Mouse (Mus musculus): Measurements from ENCODE around the gene Trpv2.

DNA sequence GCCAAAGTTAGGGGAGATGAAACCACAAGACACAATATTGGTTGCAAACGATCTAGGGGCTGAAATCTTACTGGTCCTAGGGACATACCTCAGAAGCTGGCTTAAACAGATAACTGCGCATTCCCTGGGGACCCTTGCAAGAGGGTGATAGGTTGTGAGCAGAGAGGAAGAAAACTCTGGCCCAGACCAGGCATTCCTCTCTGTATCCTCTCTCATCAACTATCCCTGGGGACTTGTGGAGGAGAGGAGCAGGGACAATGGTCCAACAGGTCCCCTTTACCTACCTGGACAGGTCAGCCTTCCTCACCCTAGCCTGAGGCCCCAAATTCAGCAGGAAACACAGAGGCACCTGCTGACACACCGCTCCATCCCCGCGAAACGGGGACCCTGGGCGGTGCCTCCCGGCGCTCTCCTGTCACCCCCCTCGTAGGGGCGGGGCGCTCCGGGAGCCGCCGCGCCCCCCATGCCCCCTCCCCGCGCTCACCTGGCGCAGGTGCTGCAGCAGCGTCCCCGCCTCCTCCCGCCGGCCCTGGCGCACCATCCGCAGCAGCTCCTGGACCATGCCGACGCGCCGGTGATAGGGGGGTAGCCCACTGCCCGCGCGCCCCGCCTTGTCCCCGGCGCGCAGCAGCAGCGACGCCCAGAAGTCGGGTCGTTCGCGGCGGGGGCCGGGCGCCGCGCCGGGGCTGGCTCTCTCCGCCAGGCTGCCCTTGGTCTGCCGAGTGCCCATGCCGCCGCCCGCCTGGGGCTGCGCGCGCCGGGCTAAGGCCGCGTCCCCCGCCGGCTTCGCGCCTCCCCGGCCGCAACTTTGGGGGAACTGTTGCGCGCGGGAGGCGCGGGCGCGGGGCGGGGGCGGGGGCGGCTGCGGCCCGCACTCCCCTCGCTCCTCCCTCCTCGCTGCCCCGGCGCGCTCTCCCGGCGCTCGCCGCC lies 73.6 kb downstream of the Trpv2 start, which contains the start of gene Lrrc75a:
- TF ChIP-seq CTCF (IDR thresholded peaks at IDR 0.05 in 2 of 3, conservative IDR thresholded peaks at IDR 0.05 in 1 of 3; ENCODE audit: control insufficient read depth in 1 of 3, insufficient read depth in 1 of 3, low read depth in 2 of 3, low read length in 3 of 3, poor library complexity in 1 of 3, severe bottlenecking in 1 of 3) (no peak), EP300 (IDR thresholded peaks at IDR 0.05; ENCODE audit: low read depth in 1 of 2, low read length in 2 of 2) (peak in 1 of 2 experiments; percentile 54; a peak in 2 of 4 replicates), MEF2A (IDR thresholded peaks at IDR 0.05; ENCODE audit: extremely low read depth, insufficient replicate concordance, low read depth, low read length, poor library complexity, severe bottlenecking) (no peak), JUND (IDR thresholded peaks at IDR 0.05; ENCODE audit: low read depth, low read length) (no peak), E2F4 (IDR thresholded peaks at IDR 0.05; ENCODE audit: borderline replicate concordance, low read depth, low read length) (no peak)

All from MEL (cell line).